Mouse (Mus musculus): ENCODE results near the gene Ei24. TPM values are rescaled to one million over a fixed set of nuclear protein-coding genes. Genes with fewer than 3 reads are reported as not detected.
A peak's percentile ranks its signal among the peaks of the same experiment; 100 is the strongest.

The Ei24 gene
- 89.4 and 98.4 TPM in 2 replicates for polyA plus RNA-seq (2015; fragmentation: Nextera tagmentation; extraction: Ambion mirVana)

GRCm38 (mm10) chr9:36796781-36797555 is at the start of gene Ei24:
Gene Ei24 (minus strand): TSS chr9:36797393.
- peak; percentile 99 for ATAC-seq (ENCODE audit: insufficient read depth, low FRiP score)
- H3K9ac ChIP-seq (ENCODE audit: low read length), result peak within 1 kb of the TSS; percentile 93
- peak within 1 kb of the TSS; percentile 89 for H3K4me2 ChIP-seq (ENCODE audit: low read depth, low read length)
- no peaks in the 10 kb centered on the region for H3K9me3 ChIP-seq (replicated peaks; ENCODE audit: control insufficient read depth, low read length)
- H3K4me3 ChIP-seq (replicated peaks; ENCODE audit: low read length), result peak within 1 kb of the TSS; percentile 98
- H3K27ac ChIP-seq (ENCODE audit: low read length), result peak within 1 kb of the TSS; percentile 69
- H3K36me3 ChIP-seq (ENCODE audit: control insufficient read depth, insufficient read depth, low read length), result no peaks in the 10 kb centered on the region
- H3K27me3 ChIP-seq (ENCODE audit: control insufficient read depth, insufficient read depth, low read length), result no peaks in the 10 kb centered on the region
- WGBS, result under 1% methylated on average over 66 of the region's 66 CpGs
- H3K4me1 ChIP-seq (ENCODE audit: control insufficient read depth, insufficient read depth, low read length), result peaks cover 13% of the 10 kb centered on the region

- Histone ChIP-seq H3K4me1 (ENCODE audit: control insufficient read depth, insufficient read depth, low read length) (no peaks in the 10 kb centered on the region), H3K4me2 (ENCODE audit: low read depth, low read length) (no peak overlapping the region), H3K9me3 (replicated peaks; ENCODE audit: control insufficient read depth, low read length) (no peaks in the 10 kb centered on the region), H3K36me3 (ENCODE audit: control insufficient read depth, insufficient read depth, low read length) (no peaks in the 10 kb centered on the region), H3K27ac (ENCODE audit: low read length) (no peak overlapping the region), H3K27me3 (ENCODE audit: control insufficient read depth, insufficient read depth, low read length) (no peaks in the 10 kb centered on the region), H3K9ac (ENCODE audit: low read length) (no peak overlapping the region), H3K4me3 (replicated peaks; ENCODE audit: low read length) (no peak overlapping the region)
- WGBS, result 43% methylated on average over 4 of the region's 4 CpGs
- no peak for ATAC-seq (ENCODE audit: insufficient read depth, low FRiP score)
These were observed 49.2 kb upstream of the Ei24 start for GRCm38 (mm10) chr9:36846346-36846745.

- no peak for ATAC-seq (ENCODE audit: insufficient read depth, low FRiP score)
- Histone ChIP-seq H3K36me3 (ENCODE audit: control insufficient read depth, insufficient read depth, low read length) (no peaks in the 10 kb centered on the region), H3K27ac (ENCODE audit: low read length) (no peak overlapping the region), H3K9ac (ENCODE audit: low read length) (no peak overlapping the region; the same call in 1 of the 2 replicates), H3K9me3 (replicated peaks; ENCODE audit: control insufficient read depth, low read length) (no peaks in the 10 kb centered on the region), H3K27me3 (ENCODE audit: control insufficient read depth, insufficient read depth, low read length) (no peaks in the 10 kb centered on the region; the same call in 1 of the 2 replicates), H3K4me2 (ENCODE audit: low read depth, low read length) (peak overlapping the region; percentile 86), H3K4me3 (replicated peaks; ENCODE audit: low read length) (peak overlapping the region; percentile 51), H3K4me1 (ENCODE audit: control insufficient read depth, insufficient read depth, low read length) (no peaks in the 10 kb centered on the region)
- WGBS, result 49% methylated on average over 3 of the region's 3 CpGs
These were observed 36.7 kb upstream of the Ei24 start for GRCm38 (mm10) chr9:36833914-36834313.

- H3K27me3 ChIP-seq (ENCODE audit: control insufficient read depth, insufficient read depth, low read length), result no peaks in the 10 kb centered on the region; the same call in 1 of the 2 replicates
- peak overlapping the region; percentile 51 for H3K4me3 ChIP-seq (replicated peaks; ENCODE audit: low read length)
- H3K27ac ChIP-seq (ENCODE audit: low read length), result no peak overlapping the region
- peak overlapping the region; percentile 61 for H3K9ac ChIP-seq (ENCODE audit: low read length)
- no peaks in the 10 kb centered on the region for H3K9me3 ChIP-seq (replicated peaks; ENCODE audit: control insufficient read depth, low read length)
- no peaks in the 10 kb centered on the region for H3K36me3 ChIP-seq (ENCODE audit: control insufficient read depth, insufficient read depth, low read length)
- peak overlapping the region; percentile 86 for H3K4me2 ChIP-seq (ENCODE audit: low read depth, low read length)
- H3K4me1 ChIP-seq (ENCODE audit: control insufficient read depth, insufficient read depth, low read length), result no peaks in the 10 kb centered on the region
- WGBS, result 3% methylated on average over 31 of the region's 31 CpGs
- ATAC-seq (ENCODE audit: insufficient read depth, low FRiP score), result peak; percentile 29; the same call in 1 of the 2 replicates
These were observed 36.1 kb upstream of the Ei24 start for GRCm38 (mm10) chr9:36833043-36833881.

- Histone ChIP-seq H3K27me3 (ENCODE audit: control insufficient read depth, insufficient read depth, low read length) (no peaks in the 10 kb centered on the region; the same call in 1 of the 2 replicates), H3K4me3 (replicated peaks; ENCODE audit: low read length) (peak overlapping the region; percentile 51), H3K9me3 (replicated peaks; ENCODE audit: control insufficient read depth, low read length) (no peaks in the 10 kb centered on the region), H3K9ac (ENCODE audit: low read length) (peak overlapping the region; percentile 61), H3K36me3 (ENCODE audit: control insufficient read depth, insufficient read depth, low read length) (no peaks in the 10 kb centered on the region), H3K4me2 (ENCODE audit: low read depth, low read length) (peak overlapping the region; percentile 86), H3K4me1 (ENCODE audit: control insufficient read depth, insufficient read depth, low read length) (no peaks in the 10 kb centered on the region), H3K27ac (ENCODE audit: low read length) (no peak overlapping the region)
- under 1% methylated on average over 32 of the region's 32 CpGs for WGBS
- ATAC-seq (ENCODE audit: insufficient read depth, low FRiP score), result peak; percentile 83
These were observed 35.3 kb upstream of the Ei24 start for GRCm38 (mm10) chr9:36832529-36832928.

- no peak overlapping the region for H3K4me2 ChIP-seq (ENCODE audit: low read depth, low read length)
- no peak overlapping the region for H3K27ac ChIP-seq (ENCODE audit: low read length)
- no peaks in the 10 kb centered on the region for H3K4me1 ChIP-seq (ENCODE audit: control insufficient read depth, insufficient read depth, low read length)
- ATAC-seq (ENCODE audit: insufficient read depth, low FRiP score), result no peak
- no peaks in the 10 kb centered on the region for H3K9me3 ChIP-seq (replicated peaks; ENCODE audit: control insufficient read depth, low read length)
- 75% methylated on average over 6 of the region's 6 CpGs for WGBS
- H3K27me3 ChIP-seq (ENCODE audit: control insufficient read depth, insufficient read depth, low read length), result no peaks in the 10 kb centered on the region; the same call in 1 of the 2 replicates
- no peak overlapping the region for H3K4me3 ChIP-seq (replicated peaks; ENCODE audit: low read length)
- no peak overlapping the region for H3K9ac ChIP-seq (ENCODE audit: low read length)
- H3K36me3 ChIP-seq (ENCODE audit: control insufficient read depth, insufficient read depth, low read length), result no peaks in the 10 kb centered on the region
These were observed 34.2 kb upstream of the Ei24 start for GRCm38 (mm10) chr9:36831401-36831800.

- WGBS, result 63% methylated on average over 2 of the region's 2 CpGs
- H3K9ac ChIP-seq (ENCODE audit: low read length), result no peak overlapping the region
- no peaks in the 10 kb centered on the region for H3K36me3 ChIP-seq (ENCODE audit: control insufficient read depth, insufficient read depth, low read length)
- ATAC-seq (ENCODE audit: insufficient read depth, low FRiP score), result no peak
- H3K27ac ChIP-seq (ENCODE audit: low read length), result no peak overlapping the region
- H3K27me3 ChIP-seq (ENCODE audit: control insufficient read depth, insufficient read depth, low read length), result no peaks in the 10 kb centered on the region
- H3K4me1 ChIP-seq (ENCODE audit: control insufficient read depth, insufficient read depth, low read length), result 0 out of 2 replicates have a peak, but pooled peaks cover 2% of the 10 kb centered on the region
- no peak overlapping the region for H3K4me3 ChIP-seq (replicated peaks; ENCODE audit: low read length)
- no peaks in the 10 kb centered on the region for H3K9me3 ChIP-seq (replicated peaks; ENCODE audit: control insufficient read depth, low read length)
- H3K4me2 ChIP-seq (ENCODE audit: low read depth, low read length), result no peak overlapping the region
These were observed 29.6 kb upstream of the Ei24 start for GRCm38 (mm10) chr9:36826612-36827363.

- Histone ChIP-seq H3K27me3 (ENCODE audit: control insufficient read depth, insufficient read depth, low read length) (no peaks in the 10 kb centered on the region), H3K36me3 (ENCODE audit: control insufficient read depth, insufficient read depth, low read length) (no peaks in the 10 kb centered on the region), H3K4me3 (replicated peaks; ENCODE audit: low read length) (no peak overlapping the region), H3K4me1 (ENCODE audit: control insufficient read depth, insufficient read depth, low read length) (0 out of 2 replicates have a peak, but pooled peaks cover 4% of the 10 kb centered on the region), H3K27ac (ENCODE audit: low read length) (no peak overlapping the region), H3K4me2 (ENCODE audit: low read depth, low read length) (no peak overlapping the region), H3K9me3 (replicated peaks; ENCODE audit: control insufficient read depth, low read length) (no peaks in the 10 kb centered on the region), H3K9ac (ENCODE audit: low read length) (no peak overlapping the region)
- no peak for ATAC-seq (ENCODE audit: insufficient read depth, low FRiP score)
- WGBS, result 29% methylated on average over 2 of the region's 2 CpGs
These were observed 24.8 kb upstream of the Ei24 start for GRCm38 (mm10) chr9:36822024-36822423.
